Mouse (Mus musculus): Measurements from ENCODE around the gene Snd1. TPM values are rescaled to one million over a fixed set of nuclear protein-coding genes. Genes with fewer than 3 reads are reported as not detected.

Gene Snd1
- polyA plus RNA-seq, 1 experiment from 2014 or later = 143 TPM

- Histone ChIP-seq H3K4me3 (no peak overlapping the region), H3K9me3 (no peaks in the 10 kb centered on the region), H3K9ac (no peak overlapping the region), H3K27me3 (no peaks in the 10 kb centered on the region), H3K4me2 (replicated peaks) (no peak overlapping the region), H3K4me1 (0 out of 2 replicates have a peak, but pooled peaks cover 4% of the 10 kb centered on the region), H3K27ac (no peak overlapping the region), H3K36me3 (no peaks in the 10 kb centered on the region)
- 87% methylated on average over 5 of the region's 5 CpGs for WGBS
- ATAC-seq (ENCODE audit: low FRiP score, low read depth) = no peak
These were observed 309.0 kb downstream of the Snd1 start for GRCm38 (mm10) chr6:28783953-28784352.

GRCm38 (mm10) chr6:28785770-28786169 is 310.8 kb downstream of the Snd1 start:
- Histone ChIP-seq H3K9me3 (no peaks in the 10 kb centered on the region), H3K4me2 (replicated peaks) (no peak overlapping the region), H3K4me3 (no peak overlapping the region), H3K27me3 (no peaks in the 10 kb centered on the region), H3K9ac (no peak overlapping the region), H3K4me1 (peaks cover 8% of the 10 kb centered on the region; the same call in 1 of the 2 replicates), H3K27ac (no peak overlapping the region), H3K36me3 (no peaks in the 10 kb centered on the region)
- WGBS = 84% methylated on average over 8 of the region's 8 CpGs
- ATAC-seq (ENCODE audit: low FRiP score, low read depth) = no peak

GRCm38 (mm10) chr6:28787133-28787532 is 312.2 kb downstream of the Snd1 start:
- WGBS = 74% methylated on average over 6 of the region's 6 CpGs
- no peaks in the 10 kb centered on the region for H3K9me3 ChIP-seq
- peaks cover 10% of the 10 kb centered on the region; the same call in 1 of the 2 replicates for H3K4me1 ChIP-seq
- H3K9ac ChIP-seq = no peak overlapping the region
- H3K27ac ChIP-seq = no peak overlapping the region
- no peak overlapping the region for H3K4me3 ChIP-seq
- ATAC-seq (ENCODE audit: low FRiP score, low read depth) = no peak
- H3K27me3 ChIP-seq = no peaks in the 10 kb centered on the region
- no peak overlapping the region for H3K4me2 ChIP-seq (replicated peaks)
- no peaks in the 10 kb centered on the region for H3K36me3 ChIP-seq

- no peaks in the 10 kb centered on the region for H3K9me3 ChIP-seq
- H3K27me3 ChIP-seq = no peaks in the 10 kb centered on the region
- no peak overlapping the region for H3K9ac ChIP-seq
- WGBS = 64% methylated on average over 4 of the region's 4 CpGs
- H3K4me2 ChIP-seq (replicated peaks) = no peak overlapping the region
- no peak overlapping the region for H3K27ac ChIP-seq
- peaks cover 10% of the 10 kb centered on the region; the same call in 1 of the 2 replicates for H3K4me1 ChIP-seq
- H3K4me3 ChIP-seq = no peak overlapping the region
- ATAC-seq (ENCODE audit: low FRiP score, low read depth) = no peak
- H3K36me3 ChIP-seq = no peaks in the 10 kb centered on the region
These were observed 314.7 kb downstream of the Snd1 start for GRCm38 (mm10) chr6:28789685-28790084.

- Histone ChIP-seq H3K27ac (no peak overlapping the region), H3K4me1 (peaks cover 11% of the 10 kb centered on the region; the same call in 1 of the 2 replicates), H3K27me3 (no peaks in the 10 kb centered on the region), H3K4me3 (no peak overlapping the region), H3K9ac (no peak overlapping the region), H3K4me2 (replicated peaks) (no peak overlapping the region), H3K36me3 (peaks cover 8% of the 10 kb centered on the region), H3K9me3 (no peaks in the 10 kb centered on the region)
- no peak for ATAC-seq (ENCODE audit: low FRiP score, low read depth)
- 86% methylated on average over 3 of the region's 3 CpGs for WGBS
These were observed 316.2 kb downstream of the Snd1 start for GRCm38 (mm10) chr6:28791183-28791582.

- no peak overlapping the region for H3K9ac ChIP-seq
- no peaks in the 10 kb centered on the region for H3K9me3 ChIP-seq
- 83% methylated on average over 3 of the region's 3 CpGs for WGBS
- peaks cover 14% of the 10 kb centered on the region for H3K36me3 ChIP-seq
- H3K4me1 ChIP-seq = peaks cover 11% of the 10 kb centered on the region; the same call in 1 of the 2 replicates
- no peak for ATAC-seq (ENCODE audit: low FRiP score, low read depth)
- H3K27me3 ChIP-seq = no peaks in the 10 kb centered on the region
- no peak overlapping the region for H3K4me2 ChIP-seq (replicated peaks)
- no peak overlapping the region for H3K27ac ChIP-seq
- no peak overlapping the region for H3K4me3 ChIP-seq
These were observed 316.9 kb downstream of the Snd1 start for GRCm38 (mm10) chr6:28791809-28792208.

- Histone ChIP-seq H3K4me2 (replicated peaks) (no peak overlapping the region), H3K4me1 (peaks cover 11% of the 10 kb centered on the region; the same call in 1 of the 2 replicates), H3K27me3 (no peaks in the 10 kb centered on the region), H3K36me3 (peaks cover 22% of the 10 kb centered on the region), H3K9ac (no peak overlapping the region), H3K4me3 (no peak overlapping the region), H3K27ac (no peak overlapping the region), H3K9me3 (no peaks in the 10 kb centered on the region)
- 38% methylated on average over 9 of the region's 9 CpGs for whole genome bisulfite sequencing
- ATAC-seq (ENCODE audit: low FRiP score, low read depth) = no peak
These were observed 320.4 kb downstream of the Snd1 start for GRCm38 (mm10) chr6:28795380-28795779.

- H3K27ac ChIP-seq = no peak overlapping the region
- no peaks in the 10 kb centered on the region for H3K27me3 ChIP-seq
- no peak overlapping the region for H3K4me3 ChIP-seq
- peaks cover 7% of the 10 kb centered on the region; the same call in 1 of the 2 replicates for H3K4me1 ChIP-seq
- no peak for ATAC-seq (ENCODE audit: low FRiP score, low read depth)
- no peak overlapping the region for H3K4me2 ChIP-seq (replicated peaks)
- peaks cover 22% of the 10 kb centered on the region for H3K36me3 ChIP-seq
- 89% methylated on average over 16 of the region's 16 CpGs for WGBS
- no peaks in the 10 kb centered on the region for H3K9me3 ChIP-seq
- no peak overlapping the region for H3K9ac ChIP-seq
These were observed 321.0 kb downstream of the Snd1 start for GRCm38 (mm10) chr6:28795792-28796515.

- Histone ChIP-seq H3K4me3 (no peak overlapping the region), H3K4me2 (replicated peaks) (no peak overlapping the region), H3K27ac (no peak overlapping the region), H3K36me3 (peaks cover 30% of the 10 kb centered on the region), H3K9ac (no peak overlapping the region), H3K4me1 (0 out of 2 replicates have a peak, but pooled peaks cover 7% of the 10 kb centered on the region), H3K27me3 (no peaks in the 10 kb centered on the region), H3K9me3 (no peaks in the 10 kb centered on the region)
- ATAC-seq (ENCODE audit: low FRiP score, low read depth) = no peak; the same call in 1 of the 2 replicates
- 71% methylated on average over 2 of the region's 2 CpGs for WGBS
These were observed 324.9 kb downstream of the Snd1 start for GRCm38 (mm10) chr6:28799818-28800217.

- Histone ChIP-seq H3K36me3 (peaks cover 28% of the 10 kb centered on the region), H3K4me1 (0 out of 2 replicates have a peak, but pooled peaks cover 5% of the 10 kb centered on the region), H3K4me2 (replicated peaks) (no peak overlapping the region), H3K4me3 (no peak overlapping the region), H3K9ac (no peak overlapping the region), H3K27me3 (no peaks in the 10 kb centered on the region), H3K9me3 (no peaks in the 10 kb centered on the region), H3K27ac (no peak overlapping the region)
- ATAC-seq (ENCODE audit: low FRiP score, low read depth) = no peak
- 90% methylated on average over 3 of the region's 3 CpGs for WGBS
These were observed 326.0 kb downstream of the Snd1 start for GRCm38 (mm10) chr6:28800976-28801375.

- H3K9me3 ChIP-seq = no peaks in the 10 kb centered on the region
- no peak overlapping the region for H3K4me2 ChIP-seq (replicated peaks)
- no peaks in the 10 kb centered on the region for H3K27me3 ChIP-seq
- H3K4me1 ChIP-seq = 0 out of 2 replicates have a peak, but pooled peaks cover 10% of the 10 kb centered on the region
- no peak overlapping the region for H3K4me3 ChIP-seq
- H3K9ac ChIP-seq = no peak overlapping the region
- WGBS = 89% methylated on average over 6 of the region's 6 CpGs
- ATAC-seq (ENCODE audit: low FRiP score, low read depth) = no peak
- H3K36me3 ChIP-seq = peaks cover 12% of the 10 kb centered on the region
- no peak overlapping the region for H3K27ac ChIP-seq
These were observed 328.8 kb downstream of the Snd1 start for GRCm38 (mm10) chr6:28803678-28804279.

GRCm38 (mm10) chr6:28804751-28805150 is 329.8 kb downstream of the Snd1 start:
- Histone ChIP-seq H3K27me3 (no peaks in the 10 kb centered on the region), H3K4me3 (no peak overlapping the region), H3K9me3 (no peaks in the 10 kb centered on the region), H3K4me1 (0 out of 2 replicates have a peak, but pooled peaks cover 6% of the 10 kb centered on the region), H3K36me3 (peaks cover 12% of the 10 kb centered on the region), H3K27ac (no peak overlapping the region), H3K4me2 (replicated peaks) (no peak overlapping the region), H3K9ac (no peak overlapping the region)
- no peak for ATAC-seq (ENCODE audit: low FRiP score, low read depth)
- 88% methylated on average over 5 of the region's 5 CpGs for WGBS
